Mouse (Mus musculus): Measurements from ENCODE around the gene Ly75. TPM values are rescaled to one million over a fixed set of nuclear protein-coding genes. Genes with fewer than 3 reads are reported as not detected.
A peak's percentile ranks its signal among the peaks of the same experiment; 100 is the strongest.

Ly75 gene
- polyA plus RNA-seq, 1 experiment from 2014 or later, result 1.3 TPM

DNA sequence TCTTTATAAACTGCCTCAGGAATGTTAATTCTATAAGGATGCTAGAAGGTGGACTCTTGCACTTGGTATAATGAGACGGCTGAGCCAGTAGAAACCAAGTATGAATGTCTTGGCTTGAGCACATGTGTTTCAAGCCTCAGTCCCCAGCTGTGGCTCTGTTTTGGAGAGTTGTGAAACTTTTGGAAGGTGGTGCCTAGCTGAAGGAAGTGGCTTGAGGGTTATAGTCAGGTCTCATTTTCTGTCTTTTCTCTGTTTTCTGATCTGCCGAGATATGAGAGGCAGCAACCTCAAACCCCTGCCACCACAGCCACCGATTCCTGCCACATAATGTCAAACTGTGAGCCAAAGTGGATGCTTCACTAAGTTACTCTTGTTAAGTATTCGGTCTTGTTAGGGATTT is 104.5 kb downstream of the Ly75 start:
- no peak for ATAC-seq (ENCODE audit: extremely low read depth, insufficient number of reproducible peaks, low FRiP score, low TSS enrichment)
- Histone ChIP-seq H3K36me3 (no peaks in the 10 kb centered on the region), H3K9me3 (no peaks in the 10 kb centered on the region), H3K9ac (no peak overlapping the region), H3K27me3 (replicated peaks) (no peaks in the 10 kb centered on the region), H3K4me2 (no peak overlapping the region), H3K4me1 (peaks cover 9% of the 10 kb centered on the region), H3K4me3 (no peak overlapping the region), H3K27ac (replicated peaks) (no peak overlapping the region)
- 84% methylated on average over 4 of the region's 4 CpGs for WGBS

- 85% methylated on average over 14 of the region's 14 CpGs for WGBS
- peaks cover 13% of the 10 kb centered on the region; the same call in 1 of the 2 replicates for H3K4me1 ChIP-seq
These were observed 113.1 kb downstream of the Ly75 start for GRCm38 (mm10) chr2:60269856-60270479.

GRCm38 (mm10) chr2:60267567-60267966 is 115.5 kb downstream of the Ly75 start:
- peak overlapping the region; percentile 24 for H3K27ac ChIP-seq (replicated peaks)

More at GRCm38 (mm10) chr2:60269856-60270479, 113.1 kb downstream of the Ly75 start:
- H3K9ac ChIP-seq, result no peak overlapping the region
- no peaks in the 10 kb centered on the region for H3K27me3 ChIP-seq (replicated peaks)
- H3K9me3 ChIP-seq, result peaks cover 5% of the 10 kb centered on the region; the same call in 1 of the 2 replicates
- H3K4me3 ChIP-seq, result no peak overlapping the region
- no peaks in the 10 kb centered on the region; the same call in 1 of the 2 replicates for H3K36me3 ChIP-seq
- no peak overlapping the region for H3K27ac ChIP-seq (replicated peaks)
- no peak overlapping the region for H3K4me2 ChIP-seq
- ATAC-seq (ENCODE audit: extremely low read depth, insufficient number of reproducible peaks, low FRiP score, low TSS enrichment), result no peak

GRCm38 (mm10) chr2:60260621-60261350 is 122.3 kb downstream of the Ly75 start:
- no peak overlapping the region for H3K4me2 ChIP-seq
- no peaks in the 10 kb centered on the region for H3K4me1 ChIP-seq
- no peak for ATAC-seq (ENCODE audit: extremely low read depth, insufficient number of reproducible peaks, low FRiP score, low TSS enrichment)
- 0 out of 2 replicates have a peak, but pooled peaks cover 2% of the 10 kb centered on the region for H3K36me3 ChIP-seq
- no peaks in the 10 kb centered on the region for H3K9me3 ChIP-seq
- H3K27ac ChIP-seq (replicated peaks), result no peak overlapping the region
- no peaks in the 10 kb centered on the region for H3K27me3 ChIP-seq (replicated peaks)
- H3K4me3 ChIP-seq, result no peak overlapping the region
- WGBS, result 62% methylated on average over 5 of the region's 5 CpGs
- H3K9ac ChIP-seq, result no peak overlapping the region

More at GRCm38 (mm10) chr2:60267567-60267966, 115.5 kb downstream of the Ly75 start:
- no peak overlapping the region for H3K4me2 ChIP-seq
- H3K4me3 ChIP-seq, result no peak overlapping the region
- no peaks in the 10 kb centered on the region for H3K36me3 ChIP-seq
- H3K27me3 ChIP-seq (replicated peaks), result no peaks in the 10 kb centered on the region
- H3K4me1 ChIP-seq, result peaks cover 13% of the 10 kb centered on the region; the same call in 1 of the 2 replicates
- H3K9ac ChIP-seq, result no peak overlapping the region
- ATAC-seq (ENCODE audit: extremely low read depth, insufficient number of reproducible peaks, low FRiP score, low TSS enrichment), result no peak
- 24% methylated on average over 1 of the region's 1 CpGs for WGBS
- H3K9me3 ChIP-seq, result no peaks in the 10 kb centered on the region

- ATAC-seq (ENCODE audit: extremely low read depth, insufficient number of reproducible peaks, low FRiP score, low TSS enrichment), result no peak
- H3K4me3 ChIP-seq, result no peak overlapping the region
- no peak overlapping the region for H3K4me2 ChIP-seq
- H3K9ac ChIP-seq, result no peak overlapping the region
- no peaks in the 10 kb centered on the region for H3K27me3 ChIP-seq (replicated peaks)
- H3K36me3 ChIP-seq, result peaks cover 10% of the 10 kb centered on the region
- H3K27ac ChIP-seq (replicated peaks), result no peak overlapping the region
- H3K9me3 ChIP-seq, result no peaks in the 10 kb centered on the region
- WGBS, result 89% methylated on average over 5 of the region's 5 CpGs
- no peaks in the 10 kb centered on the region for H3K4me1 ChIP-seq
These were observed 123.9 kb downstream of the Ly75 start for GRCm38 (mm10) chr2:60259186-60259585.

DNA sequence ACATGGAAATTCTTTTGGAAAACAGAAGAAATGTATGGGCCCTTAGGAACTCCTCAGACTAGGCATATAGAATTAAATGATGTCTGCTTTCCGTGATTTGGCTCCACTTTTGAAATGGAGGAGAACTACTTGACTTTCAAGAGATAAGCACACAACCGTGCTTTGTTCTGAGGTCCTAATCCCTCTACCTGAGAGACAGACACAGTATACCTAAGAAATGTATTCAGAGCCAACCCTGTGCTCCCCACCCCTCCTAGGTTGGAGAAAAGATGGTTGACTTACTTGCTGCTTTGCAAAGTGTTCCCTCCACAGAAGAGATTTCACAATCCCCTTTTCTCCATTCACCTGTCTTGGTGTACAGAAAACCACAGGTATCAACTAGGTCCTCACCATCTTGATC is 126.4 kb downstream of the Ly75 start:
- no peak overlapping the region for H3K9ac ChIP-seq
- ATAC-seq (ENCODE audit: extremely low read depth, insufficient number of reproducible peaks, low FRiP score, low TSS enrichment), result no peak
- no peak overlapping the region for H3K4me2 ChIP-seq
- H3K9me3 ChIP-seq, result no peaks in the 10 kb centered on the region
- WGBS, result 62% methylated on average over 2 of the region's 2 CpGs
- H3K27ac ChIP-seq (replicated peaks), result no peak overlapping the region
- peaks cover 16% of the 10 kb centered on the region for H3K36me3 ChIP-seq
- H3K4me3 ChIP-seq, result no peak overlapping the region
- H3K27me3 ChIP-seq (replicated peaks), result no peaks in the 10 kb centered on the region
- no peaks in the 10 kb centered on the region for H3K4me1 ChIP-seq

DNA sequence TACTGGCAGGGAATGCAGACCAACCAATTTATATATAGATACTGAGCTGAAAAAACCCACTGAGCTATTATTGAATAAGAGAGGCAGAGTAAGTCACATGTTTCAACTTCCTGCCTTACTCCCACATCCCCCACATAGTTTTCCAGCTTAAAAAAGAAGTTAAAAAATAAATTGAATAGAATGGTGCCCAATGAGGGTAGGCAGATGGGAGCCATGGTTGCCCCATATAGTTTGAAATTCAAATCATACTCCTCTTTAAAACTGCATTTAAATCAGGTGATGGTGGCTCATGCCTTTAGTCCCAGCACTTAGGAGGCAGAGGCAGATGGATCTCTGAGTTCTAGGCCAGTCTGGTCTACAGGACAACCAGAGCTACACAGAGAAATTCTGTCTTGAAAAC is 129.6 kb downstream of the Ly75 start:
- H3K27me3 ChIP-seq (replicated peaks), result no peaks in the 10 kb centered on the region
- H3K4me2 ChIP-seq, result no peak overlapping the region
- no peak for ATAC-seq (ENCODE audit: extremely low read depth, insufficient number of reproducible peaks, low FRiP score, low TSS enrichment)
- no peak overlapping the region for H3K9ac ChIP-seq
- H3K9me3 ChIP-seq, result no peaks in the 10 kb centered on the region
- no peak overlapping the region for H3K27ac ChIP-seq (replicated peaks)
- no peak overlapping the region for H3K4me3 ChIP-seq
- H3K4me1 ChIP-seq, result no peaks in the 10 kb centered on the region
- H3K36me3 ChIP-seq, result peaks cover 42% of the 10 kb centered on the region

DNA sequence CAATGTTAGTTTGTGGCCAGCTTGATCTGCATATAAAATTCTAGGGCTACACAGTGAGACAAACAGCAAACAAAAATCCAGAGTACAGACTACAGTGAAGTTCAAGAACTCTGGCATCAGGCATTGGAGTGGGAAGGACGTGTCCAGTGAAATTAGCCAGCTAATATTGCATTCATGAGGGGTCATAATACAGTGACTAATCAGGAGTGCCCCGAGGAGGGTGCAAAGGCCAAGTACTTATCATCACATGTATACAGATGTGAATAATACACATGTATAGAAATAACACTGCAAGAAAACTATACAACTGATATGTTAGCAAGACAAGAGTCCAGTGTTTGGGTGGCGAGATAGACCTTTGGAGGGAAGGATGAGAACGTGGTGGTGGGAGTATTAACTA is 130.3 kb downstream of the Ly75 start:
- 69% methylated on average over 4 of the region's 4 CpGs for WGBS
- Histone ChIP-seq H3K36me3 (peaks cover 42% of the 10 kb centered on the region), H3K9ac (no peak overlapping the region), H3K27ac (replicated peaks) (no peak overlapping the region), H3K4me3 (no peak overlapping the region), H3K4me1 (no peaks in the 10 kb centered on the region), H3K27me3 (replicated peaks) (no peaks in the 10 kb centered on the region), H3K9me3 (no peaks in the 10 kb centered on the region), H3K4me2 (no peak overlapping the region)
- ATAC-seq (ENCODE audit: extremely low read depth, insufficient number of reproducible peaks, low FRiP score, low TSS enrichment), result no peak

Other genes with a start within 250 kb of the Ly75 start
- gene Baz2b, start 173.5 kb downstream of the Ly75 start, polyA plus RNA-seq (2015; fragmentation: Nextera tagmentation; extraction: Ambion mirVana), result 41.9 and 44.2 TPM in 2 replicates
- 49.3 and 49.4 TPM in 2 replicates for gene March7, start 173.4 kb downstream of the Ly75 start, polyA plus RNA-seq (2015; fragmentation: Nextera tagmentation; extraction: Ambion mirVana)
- 21.3 and 23.1 TPM in 2 replicates for gene Cd302, start 98.8 kb downstream of the Ly75 start, polyA plus RNA-seq (2015; fragmentation: Nextera tagmentation; extraction: Ambion mirVana)
- 1.7 and 2.1 TPM in 2 replicates for gene Pla2r1, start 170.0 kb upstream of the Ly75 start, polyA plus RNA-seq (2015; fragmentation: Nextera tagmentation; extraction: Ambion mirVana)

All from heart, embryonic 13.5 days (tissue).